Mouse (Mus musculus) T-helper 1 cell (primary cell): ENCODE data around the gene Mtx3.
"Not testable (repeated sequence)": the region's sequence is repeated elsewhere in the genome, so short reads cannot be mapped to it uniquely, and the experiment has no call there.

Experiments
- in situ Hi-C: fragments of 300-600 bp; cut with MboI, MseI; formaldehyde crosslinking; loops from one replicate; pipeline ENCODE4 v1.15.1; 2025; ENCODE audit warnings: high pct_unique_total_duplicates

The Mtx3 gene

DNA sequence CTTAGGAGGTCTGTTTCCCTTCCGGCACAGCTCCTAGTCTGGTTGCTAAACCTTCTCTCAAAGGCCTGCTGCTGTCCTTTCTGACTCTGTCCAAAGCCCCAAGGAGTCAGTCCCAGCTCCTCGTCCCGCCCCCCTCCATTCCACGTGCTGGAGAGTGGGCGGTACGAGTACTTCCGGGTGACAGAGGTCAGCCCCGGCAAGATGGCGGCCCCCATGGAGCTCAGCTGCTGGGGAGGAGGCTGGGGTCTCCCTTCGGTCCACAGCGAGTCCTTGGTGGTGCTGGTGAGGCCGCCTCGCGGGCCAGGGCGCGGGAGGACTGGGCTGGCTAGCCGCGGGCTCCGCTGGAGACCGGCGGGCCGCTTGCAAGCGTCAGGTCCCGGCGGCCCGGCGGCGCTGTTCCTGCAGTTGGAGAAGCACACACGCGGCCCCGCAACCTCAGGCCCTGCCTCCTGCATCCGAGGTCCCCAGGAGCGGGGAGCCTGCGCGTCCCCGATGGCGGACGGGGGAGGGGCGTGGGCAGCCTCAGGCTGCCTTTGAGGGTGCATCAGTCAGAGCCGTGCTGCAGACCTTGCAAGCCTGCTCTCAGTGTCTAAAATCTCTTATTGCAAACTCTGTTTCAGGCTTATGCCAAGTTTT, at the start of gene Mtx3:
Gene Mtx3 (plus strand): TSS at position 175 of the 636 bp plus-strand sequence.
- in situ Hi-C loops = loop anchor here (5.0 kb wide), 1 partner anchor 92 kb away; no protein-coding TSS in a partner anchor

DNA sequence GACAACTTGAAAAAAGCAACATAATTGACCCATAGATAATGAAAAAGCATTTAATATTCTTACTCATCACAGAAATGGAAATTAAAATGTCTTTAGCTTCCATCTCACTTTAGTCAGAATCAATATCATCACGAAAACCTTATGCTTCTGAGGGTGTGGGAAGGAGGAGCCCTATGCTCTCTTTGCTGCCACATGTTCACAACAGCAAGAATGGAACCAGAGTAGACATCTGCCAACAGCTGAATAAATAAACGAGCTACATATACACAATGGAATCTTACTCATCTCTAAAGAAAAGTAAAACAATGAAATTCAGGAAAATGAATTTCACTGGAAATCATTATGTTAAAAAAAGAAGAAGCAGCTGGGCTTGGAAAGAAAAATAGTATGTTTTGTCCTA, 45.7 kb upstream of the Mtx3 start:
- in situ Hi-C loops = no loop called here

DNA sequence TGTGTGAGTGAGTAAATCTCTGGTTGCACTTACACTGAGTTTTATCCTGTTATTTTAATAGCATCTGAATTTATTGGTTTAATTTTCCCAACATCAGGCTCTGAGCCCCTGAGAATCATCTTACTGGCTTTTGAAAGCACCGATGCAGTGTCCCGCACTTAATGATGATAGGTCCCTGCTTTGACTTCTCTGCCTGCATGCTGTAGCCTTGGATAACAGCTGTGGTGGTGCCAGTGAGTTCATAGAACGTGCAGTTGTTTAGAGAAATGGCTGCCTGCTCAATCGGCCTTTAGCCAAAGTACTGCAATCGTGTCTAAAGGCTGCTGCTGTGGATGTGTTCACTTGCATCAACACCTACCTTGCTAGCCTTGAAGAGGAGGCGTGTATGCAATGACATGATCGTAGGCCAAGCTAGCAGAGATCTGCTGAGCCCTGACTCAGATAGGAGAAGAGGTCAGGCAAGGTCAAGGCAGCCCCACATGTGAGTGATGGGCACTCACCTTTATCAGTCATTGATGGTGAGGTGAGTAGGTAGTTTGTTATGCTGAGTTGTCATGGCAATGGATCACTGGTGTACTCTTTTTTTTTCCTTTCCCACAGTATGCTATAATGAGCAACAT, 45.1 kb upstream of the Mtx3 start:
- in situ Hi-C loops = no loop called here

DNA sequence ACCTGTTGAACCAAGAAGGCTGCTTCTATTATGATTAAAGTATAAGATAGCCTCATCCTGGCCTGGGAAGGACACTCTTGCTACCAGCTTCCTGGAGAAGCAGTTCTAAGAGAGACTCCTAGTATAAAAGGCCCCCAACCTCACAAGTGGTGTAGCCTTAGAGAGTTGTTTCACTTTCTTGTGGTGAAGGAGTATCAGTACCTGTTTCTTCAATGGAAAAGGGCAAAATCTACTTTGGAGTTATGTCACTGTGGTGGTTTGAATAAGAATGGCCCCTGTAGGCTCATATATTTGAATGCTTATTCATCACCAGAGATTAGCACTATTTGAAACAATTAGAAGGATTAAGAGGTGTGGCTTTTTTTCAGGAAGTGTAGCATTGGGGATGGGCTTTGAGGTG, 37.8 kb upstream of the Mtx3 start:
- in situ Hi-C loops = no loop called here

DNA sequence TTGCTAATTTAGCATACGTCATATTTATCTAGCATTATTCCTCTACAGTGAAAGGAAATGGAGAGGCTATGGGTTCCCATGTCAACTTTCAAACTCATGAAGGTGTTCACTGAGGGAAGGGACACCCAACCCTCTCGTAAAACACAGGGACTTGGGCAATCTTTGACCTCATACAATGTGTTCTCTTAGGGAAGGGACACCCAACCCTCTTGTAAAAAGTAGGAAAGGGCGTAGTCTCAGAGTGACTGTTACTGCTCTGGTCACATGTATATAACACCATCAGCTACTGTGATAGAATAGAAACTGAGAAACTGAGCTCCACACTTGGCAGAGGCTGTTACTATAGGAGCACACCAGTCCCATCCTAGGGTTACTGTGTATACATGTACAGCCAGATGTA, 36.7 kb upstream of the Mtx3 start:
- in situ Hi-C loops = no loop called here

DNA sequence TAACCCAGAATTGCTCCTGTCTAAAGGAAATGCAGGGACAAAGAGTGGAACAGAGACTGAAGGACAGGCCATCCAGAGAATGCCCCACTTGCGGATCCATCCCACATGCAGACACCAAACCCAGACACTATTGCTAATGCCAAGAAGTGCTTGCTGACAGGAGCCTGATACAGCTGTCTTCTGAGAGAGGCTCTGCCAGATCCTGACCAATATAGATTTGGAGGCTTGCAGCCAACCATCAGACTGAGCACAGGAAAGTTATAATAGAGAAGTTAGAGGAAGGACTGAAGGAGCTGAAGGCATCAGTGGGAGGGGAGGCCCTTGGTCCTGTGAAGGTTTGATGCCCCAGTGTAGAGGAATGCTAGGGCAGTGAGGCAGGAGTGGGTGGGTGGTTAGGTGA, 34.0 kb upstream of the Mtx3 start:
- in situ Hi-C loops = not testable (repeated sequence)

DNA sequence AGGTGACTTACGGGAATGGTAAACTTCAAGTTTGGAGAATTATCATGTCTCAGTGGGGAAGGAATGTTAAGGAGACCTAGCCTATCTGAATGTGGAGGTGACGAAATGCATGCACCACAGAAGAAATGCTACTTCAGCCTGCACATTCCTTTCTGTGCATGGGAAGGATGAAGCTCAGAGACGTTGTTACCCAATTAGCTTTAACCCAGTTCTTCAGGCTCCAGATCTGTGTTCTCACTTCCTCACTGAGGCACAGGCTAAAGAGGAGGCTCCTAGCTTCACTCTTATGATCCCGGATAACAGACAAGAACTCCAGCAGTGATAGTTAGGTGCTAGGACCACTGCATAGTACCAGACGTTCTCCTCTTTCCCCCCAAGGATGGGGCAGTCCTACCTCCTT, 28.2 kb upstream of the Mtx3 start:
- in situ Hi-C loops = no loop called here

DNA sequence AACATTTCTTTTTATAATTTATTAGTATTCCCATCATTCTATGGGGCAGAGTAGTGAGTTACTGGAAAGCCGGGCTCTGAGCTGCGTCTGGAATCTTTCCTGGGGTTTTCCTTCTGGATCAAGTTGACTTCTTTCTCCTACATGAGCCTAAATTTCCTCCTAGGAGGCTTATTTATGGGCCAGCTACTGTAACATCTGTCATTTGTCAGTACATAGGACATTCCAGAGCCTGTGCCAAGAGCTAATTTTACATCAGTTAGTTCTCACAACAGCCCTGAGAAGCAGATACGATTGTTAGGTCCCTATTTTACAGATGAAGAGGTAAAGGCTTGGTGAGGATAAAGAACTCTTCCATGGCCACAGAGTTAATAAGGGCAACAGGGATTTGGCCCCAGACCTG, 27.2 kb upstream of the Mtx3 start:
- in situ Hi-C loops = no loop called here

DNA sequence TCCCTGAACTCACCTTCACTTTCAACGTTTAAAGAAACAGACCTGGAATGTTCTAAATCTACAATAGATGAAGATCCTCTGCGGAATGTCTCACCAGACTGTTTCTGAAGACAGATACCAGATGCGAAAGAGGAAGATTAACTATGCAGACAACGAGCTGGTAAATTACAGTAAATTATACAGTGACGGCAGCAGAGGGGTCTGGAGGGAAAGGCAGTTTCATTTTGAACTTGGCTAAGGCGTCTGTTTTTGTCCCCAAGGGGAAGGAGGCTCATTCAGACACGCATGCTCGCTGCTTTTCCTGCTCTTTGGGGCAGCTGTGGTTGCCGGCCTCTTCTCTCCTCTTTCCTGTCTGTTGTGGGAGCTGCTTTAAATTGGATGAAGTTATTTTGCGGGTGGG, 15.7 kb upstream of the Mtx3 start:
- in situ Hi-C loops = no loop called here

DNA sequence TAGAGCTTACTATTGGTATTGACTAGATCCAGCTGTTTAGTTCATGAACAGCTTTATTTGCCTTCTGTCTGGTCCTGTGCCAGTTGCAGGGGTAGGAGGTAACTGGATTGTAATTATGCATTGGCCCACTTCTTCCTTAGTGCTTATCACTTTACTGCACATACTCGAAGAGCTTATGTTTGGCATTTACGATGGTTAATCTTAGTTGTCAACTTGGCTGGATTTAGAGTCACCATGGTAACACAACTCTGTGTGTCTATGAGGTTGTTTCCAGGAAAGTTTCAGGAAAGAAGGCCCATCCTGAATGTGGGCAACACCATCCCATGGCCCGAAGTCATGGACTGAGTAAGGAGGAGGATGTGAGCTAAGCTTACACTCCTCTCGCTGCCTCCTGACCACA, 11.4 kb upstream of the Mtx3 start:
- in situ Hi-C loops = no loop called here

DNA sequence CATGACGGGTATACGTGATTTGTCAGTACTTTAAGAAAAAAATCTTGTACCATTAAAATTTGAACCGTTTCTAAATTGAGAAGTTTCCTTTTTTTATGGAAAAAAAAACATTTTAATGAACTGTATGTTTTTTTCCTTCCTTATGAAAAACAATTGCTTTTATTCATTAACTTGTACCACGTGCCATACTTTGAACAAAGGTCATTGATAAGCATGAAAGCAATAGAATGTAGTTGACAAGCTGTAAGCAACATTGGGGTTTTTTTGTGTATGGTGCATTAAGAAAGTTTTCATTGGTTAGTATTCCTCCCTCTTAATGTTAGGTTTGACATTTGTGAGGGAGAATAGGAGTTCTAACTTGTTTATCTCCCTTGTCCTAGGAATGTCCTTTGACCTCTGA, 1.9 kb downstream of the Mtx3 start:
- in situ Hi-C loops = no loop called here

DNA sequence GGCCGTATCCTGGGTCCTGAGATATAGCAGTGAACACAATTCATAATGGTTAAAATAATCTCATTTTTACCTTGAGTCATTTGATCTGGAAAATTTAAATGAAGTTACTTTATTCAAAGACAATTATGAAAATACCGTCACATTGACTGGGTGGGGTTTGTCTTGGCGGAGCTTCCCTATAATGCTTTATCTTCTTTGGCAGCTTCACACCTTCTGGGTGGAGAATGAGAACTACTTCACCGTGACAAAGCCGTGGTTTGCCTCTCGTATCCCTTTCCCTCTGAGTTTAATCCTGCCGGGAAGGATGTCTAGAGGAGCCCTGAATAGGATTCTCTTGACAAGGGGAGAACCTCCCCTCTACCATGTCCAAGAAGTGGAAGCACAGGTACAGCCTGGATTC, 2.8 kb downstream of the Mtx3 start:
- in situ Hi-C loops = no loop called here

DNA sequence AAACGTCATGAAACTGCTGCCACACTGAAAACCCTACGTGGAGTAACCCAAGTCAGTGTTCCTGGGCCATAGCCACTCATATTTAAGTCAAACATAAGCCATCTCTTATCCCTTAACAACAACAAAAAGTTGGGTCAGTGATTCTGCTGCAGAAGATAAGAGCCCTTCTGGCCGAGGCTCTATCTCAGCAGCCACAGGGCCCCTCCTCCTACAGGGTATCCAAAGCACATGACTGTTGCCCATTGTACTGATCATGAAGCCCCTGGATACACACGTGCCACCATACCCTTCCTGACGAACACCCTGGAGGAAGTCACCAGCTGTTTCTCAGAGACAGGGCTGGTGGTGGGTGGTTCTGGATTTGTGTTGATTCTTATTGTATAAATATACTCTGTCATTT, 3.4 kb downstream of the Mtx3 start:
- in situ Hi-C loops = no loop called here

DNA sequence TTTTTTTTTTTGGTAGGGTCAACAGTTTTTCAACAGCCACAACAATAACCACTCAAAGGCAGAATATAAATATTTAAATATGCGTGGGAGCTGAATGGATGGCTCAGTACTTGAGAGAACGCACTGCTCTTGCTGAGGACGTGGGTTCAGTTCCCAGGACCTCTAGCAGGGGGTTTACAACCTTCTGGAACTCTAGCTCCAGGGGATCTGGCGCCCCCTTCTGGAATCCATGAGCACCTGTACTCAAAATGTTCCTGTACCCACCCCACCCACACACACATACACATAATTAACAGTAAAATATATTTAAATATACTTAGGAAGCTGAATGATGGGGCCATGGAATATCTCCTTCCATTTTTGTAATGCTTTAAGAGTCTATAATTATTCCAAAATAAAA, 11.3 kb downstream of the Mtx3 start:
- in situ Hi-C loops = no loop called here

DNA sequence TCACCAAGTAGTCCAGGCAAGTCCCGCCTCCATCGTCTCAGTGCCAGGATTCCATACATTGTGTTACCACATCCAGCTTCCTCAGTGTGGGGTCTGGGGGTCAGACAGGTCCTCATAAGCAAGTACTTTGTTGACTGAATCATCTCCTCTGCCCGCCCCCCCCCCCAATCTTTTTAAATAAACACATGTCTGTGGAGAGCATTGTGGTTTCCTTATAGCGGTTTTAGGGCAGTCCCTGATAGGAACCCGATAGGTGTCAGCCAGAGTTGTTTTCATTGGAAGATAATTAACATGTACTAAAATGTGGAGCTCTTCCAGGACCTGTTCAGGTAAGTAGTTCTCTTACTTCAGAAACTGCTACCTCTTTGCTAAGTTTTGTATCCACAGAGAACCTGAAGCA, 14.2 kb downstream of the Mtx3 start:
- in situ Hi-C loops = no loop called here

GRCm38 (mm10) chr13:92859959-92860358, 15.4 kb downstream of the Mtx3 start:
- in situ Hi-C loops = no loop called here

DNA sequence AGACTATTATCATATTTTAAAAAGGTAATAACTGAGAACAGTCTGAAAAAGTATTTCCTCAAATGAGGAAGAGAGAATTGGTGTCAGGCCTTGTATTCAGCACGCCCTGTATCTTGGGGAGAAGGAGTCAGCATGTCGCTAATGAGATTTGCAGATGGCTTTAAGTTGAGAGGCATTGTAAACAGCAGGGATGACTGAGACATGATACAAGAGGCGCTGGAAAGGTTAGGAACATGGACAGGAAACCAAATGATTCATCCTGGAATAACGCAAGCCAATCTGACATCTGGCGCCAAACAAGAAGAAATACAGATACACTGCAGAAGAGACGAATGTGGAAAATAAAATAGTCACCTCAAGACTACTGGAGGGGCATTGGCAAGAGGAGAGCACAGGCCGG, 20.8 kb downstream of the Mtx3 start:
- in situ Hi-C loops = no loop called here

- in situ Hi-C loops = no loop called here
Observed at GRCm38 (mm10) chr13:92866680-92867079, 22.1 kb downstream of the Mtx3 start.

- in situ Hi-C loops = no loop called here
Observed at GRCm38 (mm10) chr13:92879514-92879913, 35.0 kb downstream of the Mtx3 start.

DNA sequence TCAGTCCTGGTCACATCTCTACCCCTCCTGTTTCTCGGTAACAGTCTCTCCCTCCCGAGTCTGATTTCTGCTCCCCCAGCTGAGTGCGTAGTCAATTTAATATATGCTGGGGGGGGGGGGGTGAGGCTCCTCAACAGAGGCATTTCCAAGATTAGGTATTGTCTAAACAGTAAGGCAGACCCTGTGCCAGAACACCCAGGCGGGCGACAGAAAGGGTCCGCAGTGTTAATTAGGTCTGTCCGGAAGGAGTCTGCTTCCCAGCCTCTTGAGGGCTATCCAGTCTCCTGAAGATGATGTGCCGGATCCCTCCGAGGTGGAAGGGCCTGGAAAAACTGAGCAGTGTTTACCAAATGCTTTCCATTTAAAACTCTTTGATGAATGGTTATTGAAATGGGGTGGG, 35.4 kb downstream of the Mtx3 start:
- in situ Hi-C loops = no loop called here

- in situ Hi-C loops = no loop called here
Observed at GRCm38 (mm10) chr13:92880589-92880988, 36.0 kb downstream of the Mtx3 start.

- in situ Hi-C loops = no loop called here
Observed at GRCm38 (mm10) chr13:92882271-92882985, 37.9 kb downstream of the Mtx3 start.
